Mouse (Mus musculus): ENCODE results near the gene Krt81.
A peak's percentile ranks its signal among the peaks of the same experiment; 100 is the strongest.

The Krt81 gene

DNA sequence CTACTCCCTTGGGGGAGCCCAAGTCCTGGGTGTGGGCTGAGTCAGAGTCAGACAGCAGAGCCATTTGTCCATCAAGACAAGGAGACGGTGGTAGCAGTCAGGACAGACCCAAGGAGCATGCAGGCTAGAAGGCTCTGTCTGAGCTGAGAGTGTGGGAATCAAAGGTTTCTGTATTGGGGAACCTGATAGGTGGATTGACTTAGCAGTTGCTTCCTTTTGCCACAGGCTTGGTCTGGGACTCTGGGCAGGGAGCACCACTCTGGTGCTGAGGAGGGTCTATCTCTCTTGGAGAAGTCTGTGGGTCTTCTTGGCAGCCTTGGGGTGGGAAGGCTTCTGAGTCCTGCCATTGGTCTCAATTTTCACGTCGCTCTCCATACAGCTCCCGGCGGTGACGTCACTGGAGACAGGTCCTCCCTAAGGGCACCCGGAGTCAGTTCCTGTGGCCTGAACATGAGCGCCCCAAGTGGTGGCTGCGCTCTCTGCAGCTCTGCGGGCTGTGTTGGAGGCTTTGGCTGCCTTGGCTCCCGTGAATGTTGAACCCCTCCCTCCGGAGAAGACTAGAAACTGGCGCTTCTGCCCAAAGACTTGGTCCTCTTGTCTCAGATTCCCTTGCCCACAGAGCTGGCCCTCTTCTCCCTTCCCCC lies 10.3 kb downstream of the Krt81 start:
- peak; percentile 86 for DNase-seq (ENCODE audit: low spot score)

DNA sequence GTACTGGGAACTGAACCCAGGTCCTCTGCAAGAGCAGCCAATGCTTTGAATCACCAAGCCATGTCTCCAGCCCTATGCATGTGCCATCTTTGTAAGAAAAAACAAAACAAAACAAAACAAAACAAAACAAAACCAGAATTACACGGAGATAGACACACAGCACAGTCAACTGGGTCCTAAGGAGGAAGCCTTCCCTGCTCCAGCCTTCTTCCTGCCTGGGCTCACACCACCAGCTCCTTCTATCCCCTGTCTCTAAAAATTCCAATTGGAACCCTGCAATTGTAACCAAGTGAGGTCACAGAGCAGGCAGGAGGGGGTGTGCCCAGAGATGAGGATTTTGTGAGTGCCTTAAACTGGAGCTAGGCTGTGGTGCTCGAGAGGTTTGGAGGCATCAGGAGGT lies 16.1 kb downstream of the Krt81 start, which contains the start of gene Krt88:
Gene Krt88, plus strand, starts transcription at position 301 of the 400 bp plus-strand sequence.
- no peak for DNase-seq (ENCODE audit: low spot score)

DNA sequence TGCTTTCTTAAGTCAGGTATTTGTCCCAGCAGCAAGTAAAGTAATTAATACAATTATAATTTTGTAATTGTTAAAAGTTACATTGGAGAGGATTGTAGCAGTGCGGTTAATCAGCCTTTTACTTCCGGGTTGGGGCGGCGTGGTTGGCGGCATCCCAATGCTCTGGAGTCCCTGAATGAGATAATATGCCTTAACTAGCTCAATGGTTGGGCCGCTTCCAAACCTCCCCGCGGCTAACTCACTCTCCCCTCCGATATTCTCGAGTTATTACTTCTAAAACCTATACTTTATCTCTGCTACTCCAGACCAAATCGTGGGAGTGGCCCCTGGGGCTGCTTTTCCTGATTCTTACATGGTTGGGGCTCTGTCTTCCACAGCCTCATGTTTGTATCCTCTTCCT lies 17.0 kb downstream of the Krt81 start:
- DNase-seq (ENCODE audit: low spot score), result no peak

DNA sequence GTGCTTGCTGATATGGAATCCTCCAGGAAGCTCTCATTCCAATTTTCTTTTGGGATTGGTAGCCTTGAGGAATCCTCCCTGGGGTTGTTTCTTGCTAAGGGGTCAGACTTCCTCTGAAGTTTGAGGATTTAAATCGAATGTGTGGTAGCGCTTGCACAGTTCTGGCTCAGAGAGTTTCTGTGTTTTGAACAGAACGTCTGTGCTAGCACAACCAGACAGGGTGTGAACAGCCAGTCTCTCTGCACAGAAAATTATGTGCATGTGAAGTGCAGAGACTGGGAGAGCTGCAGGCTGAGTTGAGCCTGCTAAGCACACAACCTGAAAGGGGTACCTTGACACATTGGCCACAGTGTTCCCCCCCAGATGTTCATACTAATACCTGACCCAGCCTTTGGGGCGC lies 22.7 kb downstream of the Krt81 start:
- DNase-seq (ENCODE audit: low spot score), result no peak

DNA sequence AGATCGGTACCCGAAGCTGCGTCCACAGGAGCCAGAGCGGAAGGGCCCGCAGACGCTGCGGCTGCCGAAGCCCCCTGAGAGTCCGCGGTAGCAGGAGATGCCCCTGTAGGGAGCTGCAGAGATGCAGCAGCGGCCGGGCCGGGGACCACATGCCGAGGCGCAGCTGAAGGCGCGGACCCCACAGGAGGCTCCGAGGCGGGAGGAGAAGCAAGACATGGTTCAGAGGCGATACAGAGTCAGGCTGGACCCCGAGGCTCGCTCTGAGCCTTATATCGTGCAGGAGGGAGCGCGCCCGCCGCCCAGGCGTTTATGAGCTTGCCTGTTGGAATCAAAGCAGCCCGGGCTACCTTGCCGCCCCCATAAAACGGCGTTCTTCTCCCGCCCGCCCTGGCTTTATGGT lies 25.0 kb downstream of the Krt81 start, which contains the start of gene Krt87:
Gene Krt87, minus strand, starts transcription at position 250 of the 400 bp plus-strand sequence.
- peak; percentile 37 for DNase-seq (ENCODE audit: low spot score)

DNA sequence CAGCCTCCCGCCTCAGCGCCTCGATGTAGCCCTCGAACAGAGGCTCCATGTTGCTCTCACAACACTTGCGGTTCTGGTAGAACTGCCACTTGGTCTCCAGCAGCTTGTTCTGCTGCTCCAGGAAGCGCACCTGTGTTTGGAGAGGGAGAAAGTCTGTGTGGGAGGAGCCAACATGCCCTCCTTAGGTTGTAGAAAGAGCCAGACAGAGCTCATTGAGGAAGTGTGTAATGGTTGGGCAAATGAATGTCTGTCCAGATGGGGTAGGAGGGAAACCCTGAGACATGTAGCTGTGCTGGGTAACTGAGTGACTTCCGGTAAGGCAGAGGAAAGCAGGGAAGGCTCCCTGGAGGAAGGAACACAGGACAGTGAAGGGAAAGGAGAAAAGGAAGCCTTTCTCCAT lies 26.9 kb downstream of the Krt81 start:
- DNase-seq (ENCODE audit: low spot score), result no peak

DNA sequence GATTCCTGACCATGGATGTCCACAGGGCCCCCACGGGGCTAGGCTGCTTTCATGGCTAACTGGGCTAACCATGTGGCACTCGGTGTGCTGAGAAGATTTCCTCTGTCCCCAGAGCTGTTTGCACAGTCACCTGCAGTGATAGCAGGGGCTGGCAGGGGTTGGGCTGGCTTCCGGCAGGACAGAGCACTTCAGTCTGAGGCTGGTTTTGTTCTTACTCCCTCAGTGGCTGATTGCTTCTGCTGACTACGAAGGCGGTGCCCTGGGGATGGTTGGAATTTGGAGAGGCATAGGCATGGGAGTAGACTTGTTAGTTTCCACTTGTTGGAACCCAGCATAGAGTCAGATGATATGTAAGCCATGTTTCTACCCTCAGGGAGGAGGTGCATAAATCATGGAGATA lies 38.6 kb downstream of the Krt81 start:
- DNase-seq (ENCODE audit: low spot score), result no peak

DNA sequence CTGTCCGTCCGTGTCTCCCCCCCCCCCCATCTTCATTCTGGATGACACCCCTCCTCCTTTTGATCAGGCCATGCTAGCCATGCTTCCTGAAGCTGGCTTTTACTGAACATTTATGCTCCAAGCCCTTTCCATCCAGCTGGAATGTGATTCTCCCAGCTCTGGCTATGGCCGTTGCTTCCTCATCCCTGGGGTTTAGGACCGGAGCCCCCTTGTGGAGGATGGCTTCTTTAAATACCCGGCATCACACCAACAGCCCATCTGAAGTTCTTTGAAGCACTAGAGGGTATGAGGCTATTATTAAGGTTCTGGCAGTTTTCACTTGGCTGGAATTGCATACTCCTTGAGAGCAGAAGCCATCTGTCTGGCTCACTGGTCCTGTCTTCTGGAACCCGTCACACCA lies 42.6 kb downstream of the Krt81 start:
- DNase-seq (ENCODE audit: low spot score), result peak; percentile 50

DNA sequence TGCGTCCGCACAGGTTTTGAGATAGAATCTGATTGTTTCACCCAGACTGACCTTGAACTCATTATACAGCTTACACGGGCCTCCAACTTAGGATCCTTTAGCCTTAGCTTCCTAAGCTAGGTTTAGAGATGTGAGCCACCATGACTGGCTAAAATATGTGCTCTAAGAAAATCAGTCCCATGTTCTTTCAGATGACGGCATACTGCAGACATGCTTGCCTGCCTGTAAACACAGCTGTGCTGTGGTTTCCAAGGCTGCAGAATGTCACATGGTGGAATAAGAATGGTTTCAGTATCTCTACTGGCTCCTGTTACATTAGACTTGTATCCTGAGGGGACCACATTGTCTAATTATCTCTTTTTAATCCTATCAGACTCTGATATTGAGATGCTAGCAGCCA lies 44.6 kb downstream of the Krt81 start:
- no peak for DNase-seq (ENCODE audit: low spot score)

DNA sequence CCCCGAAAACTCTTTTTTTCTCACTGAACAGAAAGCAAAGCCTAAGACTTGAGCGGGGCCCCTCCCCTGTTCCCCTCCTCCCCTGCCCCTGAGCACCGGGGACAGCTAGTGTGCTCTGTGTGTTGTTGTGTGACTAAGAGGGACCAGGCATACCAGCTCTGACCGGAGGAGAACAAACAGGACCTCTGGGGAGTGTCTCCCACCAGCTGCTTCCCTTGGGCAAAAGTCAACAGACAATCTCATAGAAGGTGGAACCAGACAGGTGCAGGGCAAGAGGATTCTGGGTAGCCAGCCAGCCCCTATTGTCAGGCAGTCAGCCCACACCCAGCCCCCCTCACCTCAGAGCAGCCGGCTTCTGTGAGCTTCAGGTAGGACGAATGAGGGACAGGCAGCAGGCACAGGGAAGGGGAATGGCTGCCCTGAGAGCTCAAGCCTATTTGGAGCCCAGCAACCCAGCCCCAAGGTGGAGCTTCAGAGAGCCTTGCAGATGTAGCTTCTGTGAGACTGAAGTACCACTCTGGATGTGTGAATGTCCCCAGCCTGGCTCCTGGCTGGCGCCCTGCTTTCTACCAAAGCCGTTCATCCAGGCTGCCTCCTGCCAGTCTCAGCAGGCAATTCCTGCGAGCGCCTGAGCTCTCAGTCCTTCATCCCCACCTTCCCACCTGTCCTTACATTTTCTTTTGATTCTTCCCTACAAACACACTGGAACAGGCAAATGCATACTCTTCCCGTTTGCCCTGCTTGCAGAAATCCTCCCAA lies 48.6 kb downstream of the Krt81 start:
- DNase-seq (ENCODE audit: low spot score), result no peak

DNA sequence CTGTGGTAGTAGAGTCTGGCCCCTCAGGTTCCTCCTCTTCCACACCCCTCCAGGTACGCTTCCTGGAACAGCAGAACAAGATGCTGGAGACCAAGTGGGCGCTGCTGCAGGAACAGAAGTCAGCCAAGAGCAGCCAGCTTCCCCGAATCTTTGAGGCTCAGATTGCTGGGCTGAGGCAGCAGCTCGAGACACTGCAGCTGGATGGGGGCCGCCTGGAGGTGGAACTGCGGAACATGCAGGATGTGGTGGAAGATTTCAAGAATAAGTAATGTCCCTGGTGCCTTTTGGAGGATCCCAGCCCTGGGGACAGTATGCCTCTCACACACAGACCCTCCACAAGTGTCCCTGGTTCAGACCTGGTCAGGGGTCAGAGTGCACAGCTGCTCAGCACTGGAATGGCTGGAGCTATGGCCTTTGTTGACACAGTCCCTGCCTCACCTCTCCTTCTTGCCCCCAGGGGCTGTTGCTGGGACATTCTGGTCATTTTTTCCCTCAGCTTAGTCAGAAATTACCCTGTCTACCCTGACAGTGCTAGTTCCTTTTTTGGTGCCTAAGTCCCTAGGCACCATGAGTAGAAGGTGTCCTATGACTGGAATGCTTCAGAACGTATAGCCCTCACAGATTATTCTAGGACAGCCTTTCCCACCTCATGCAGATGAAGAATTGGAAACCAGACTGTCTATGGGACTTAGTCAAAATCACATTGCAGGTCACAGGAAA lies 49.5 kb downstream of the Krt81 start:
- no peak for DNase-seq (ENCODE audit: low spot score)

DNA sequence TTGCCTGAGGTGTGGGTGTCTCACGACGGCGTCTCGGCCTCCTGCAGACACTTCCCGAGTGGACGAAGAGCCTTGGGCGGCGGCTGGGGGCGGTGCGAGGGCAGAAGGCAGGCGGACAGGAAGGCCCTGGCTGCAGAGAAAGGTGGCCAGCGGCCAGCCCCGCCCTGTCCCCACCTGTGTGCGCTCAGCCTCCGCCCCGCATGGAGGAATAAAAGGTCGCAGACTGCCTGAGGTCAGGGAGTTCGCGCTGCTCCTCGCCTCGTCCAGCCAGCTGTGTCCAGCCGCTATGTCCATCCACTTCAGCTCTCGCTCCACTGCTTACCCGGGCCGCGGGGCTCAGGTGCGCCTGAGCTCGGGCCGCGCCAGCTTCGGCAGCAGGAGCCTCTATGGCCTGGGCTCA lies 51.4 kb downstream of the Krt81 start:
- no peak for DNase-seq (ENCODE audit: low spot score)

DNA sequence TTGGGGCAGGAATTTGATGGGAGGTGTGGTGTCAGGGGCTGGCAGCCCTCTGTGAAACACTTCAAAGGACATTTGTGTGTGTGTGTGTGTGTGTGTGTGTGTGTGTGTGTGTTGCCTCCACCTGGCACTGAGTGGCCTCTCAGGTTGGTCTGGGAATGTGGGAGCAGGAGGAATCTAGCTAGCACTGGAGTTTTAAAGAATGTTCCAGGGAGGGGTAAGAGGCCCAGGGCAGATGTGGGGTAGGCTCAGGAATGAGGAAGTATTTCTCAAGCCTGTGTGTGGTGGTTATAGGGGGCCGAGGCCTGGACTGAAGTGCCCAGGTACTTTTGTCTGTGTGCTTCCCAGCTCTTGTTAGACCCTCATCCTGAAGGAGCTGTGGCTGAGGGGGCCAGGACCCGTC lies 52.8 kb downstream of the Krt81 start, which contains the start of gene Krt7:
Gene Krt7, plus strand, starts transcription at position 269 of the 400 bp plus-strand sequence.
- no peak for DNase-seq (ENCODE audit: low spot score)

Measured in retina, embryonic 14.5 days (tissue).